Mouse (Mus musculus) bone marrow macrophage, adult 2 months (primary cell): ENCODE data around the gene Slit3.

ENCODE experiments used
- CTCF ChIP-seq: IDR thresholded peaks from 2 replicates; pipeline ENCODE4 v1.5.1; 2012; ENCODE audit warnings: low read depth, mild to moderate bottlenecking, low read length, moderate library complexity
- POLR2A ChIP-seq: IDR thresholded peaks from 2 replicates; pipeline ENCODE4 v1.6.1; 2012; ENCODE audit warnings: mild to moderate bottlenecking, low read depth, low read length, borderline replicate concordance

- TF ChIP-seq CTCF (no peak), POLR2A (no peak)
Observed at GRCm38 (mm10) chr11:35546081-35546822, 425.2 kb downstream of the Slit3 start.
